Mouse (Mus musculus) embryo, embryonic 10 days (tissue): ENCODE results near the gene Ptpre.
"Not testable (repeated sequence)": the region's sequence is repeated elsewhere in the genome, so short reads cannot be mapped to it uniquely, and the experiment has no call there.

ENCODE experiments used
- DNase-seq: peaks from one replicate; pipeline ENCODE4 v3.0.0-alpha.2; 2015; ENCODE audit warnings: low spot score

Ptpre gene

GRCm38 (mm10) chr7:135534548-135535189 is 2.6 kb upstream of the Ptpre start:
- DNase-seq, result no peak

GRCm38 (mm10) chr7:135535908-135536307 is 1.4 kb upstream of the Ptpre start:
- DNase-seq, result no peak

GRCm38 (mm10) chr7:135537948-135538741 is 864 bp downstream of the Ptpre start:
- DNase-seq, result peak; percentile 18

- no peak for DNase-seq
Measured at GRCm38 (mm10) chr7:135539429-135539828, 2.1 kb downstream of the Ptpre start.

GRCm38 (mm10) chr7:135542235-135542634 is 5.0 kb downstream of the Ptpre start:
- DNase-seq, result no peak

- DNase-seq, result no peak
Measured at GRCm38 (mm10) chr7:135543033-135543432, 5.8 kb downstream of the Ptpre start.

- DNase-seq, result no peak
Measured at GRCm38 (mm10) chr7:135544321-135544720, 7.0 kb downstream of the Ptpre start.

GRCm38 (mm10) chr7:135545957-135546356 is 8.7 kb downstream of the Ptpre start:
- DNase-seq, result no peak

GRCm38 (mm10) chr7:135546530-135546929 is 9.2 kb downstream of the Ptpre start:
- no peak for DNase-seq

- DNase-seq, result no peak
Measured at GRCm38 (mm10) chr7:135548434-135548833, 11.2 kb downstream of the Ptpre start.

GRCm38 (mm10) chr7:135551547-135551946 is 14.3 kb downstream of the Ptpre start:
- no peak for DNase-seq

- no peak for DNase-seq
Measured at GRCm38 (mm10) chr7:135553550-135553949, 16.3 kb downstream of the Ptpre start.

- no peak for DNase-seq
Measured at GRCm38 (mm10) chr7:135556663-135557402, 19.6 kb downstream of the Ptpre start.

- no peak for DNase-seq
Measured at GRCm38 (mm10) chr7:135560280-135560679, 23.0 kb downstream of the Ptpre start.

- no peak for DNase-seq
Measured at GRCm38 (mm10) chr7:135564022-135564421, 26.7 kb downstream of the Ptpre start.

- DNase-seq, result no peak
Measured at GRCm38 (mm10) chr7:135566013-135566412, 28.7 kb downstream of the Ptpre start.

GRCm38 (mm10) chr7:135567582-135567981 is 30.3 kb downstream of the Ptpre start:
- no peak for DNase-seq

- no peak for DNase-seq
Measured at GRCm38 (mm10) chr7:135568550-135568949, 31.3 kb downstream of the Ptpre start.

GRCm38 (mm10) chr7:135571392-135571791 is 34.1 kb downstream of the Ptpre start:
- DNase-seq, result no peak

GRCm38 (mm10) chr7:135571951-135572559 is 34.8 kb downstream of the Ptpre start:
- DNase-seq, result peak; percentile 40

GRCm38 (mm10) chr7:135575319-135576069 is 38.2 kb downstream of the Ptpre start:
- not testable (repeated sequence) for DNase-seq

GRCm38 (mm10) chr7:135576329-135576728 is 39.0 kb downstream of the Ptpre start:
- no peak for DNase-seq
